Mouse (Mus musculus): ENCODE data around the gene Nt5c1b.

Nt5c1b gene

GRCm38 (mm10) chr12:10369673-10370072 lies at the start of gene Nt5c1b:
Nt5c1b (plus strand) TSS chr12:10369973.
- no peak for DNase-seq (ENCODE audit: low read depth, low spot score)

GRCm38 (mm10) chr12:10327651-10328050 lies 42.1 kb upstream of the Nt5c1b start:
- no peak for DNase-seq (ENCODE audit: low read depth, low spot score)

DNA sequence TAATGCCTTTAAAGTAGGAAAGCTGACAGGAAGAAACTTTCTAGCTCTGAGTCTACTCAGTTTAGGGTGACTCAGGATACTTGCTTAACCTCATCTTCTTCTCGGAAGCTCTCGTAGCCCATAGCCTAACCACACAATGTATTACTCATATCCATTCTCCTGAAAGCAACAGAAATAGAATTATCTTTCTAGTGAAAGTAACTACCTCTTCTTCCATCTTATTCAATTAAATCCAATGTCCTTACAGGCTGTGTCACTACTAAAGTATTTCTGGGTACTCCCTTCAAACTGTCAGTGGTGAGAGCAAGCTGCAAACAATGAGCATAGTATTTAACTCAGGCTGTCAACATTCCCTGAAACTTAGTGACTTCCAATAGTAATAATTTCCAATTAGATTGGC lies 40.3 kb upstream of the Nt5c1b start:
- no peak for DNase-seq (ENCODE audit: low read depth, low spot score)

- no peak for DNase-seq (ENCODE audit: low read depth, low spot score)
These were observed 29.2 kb upstream of the Nt5c1b start for GRCm38 (mm10) chr12:10340604-10341003.

DNA sequence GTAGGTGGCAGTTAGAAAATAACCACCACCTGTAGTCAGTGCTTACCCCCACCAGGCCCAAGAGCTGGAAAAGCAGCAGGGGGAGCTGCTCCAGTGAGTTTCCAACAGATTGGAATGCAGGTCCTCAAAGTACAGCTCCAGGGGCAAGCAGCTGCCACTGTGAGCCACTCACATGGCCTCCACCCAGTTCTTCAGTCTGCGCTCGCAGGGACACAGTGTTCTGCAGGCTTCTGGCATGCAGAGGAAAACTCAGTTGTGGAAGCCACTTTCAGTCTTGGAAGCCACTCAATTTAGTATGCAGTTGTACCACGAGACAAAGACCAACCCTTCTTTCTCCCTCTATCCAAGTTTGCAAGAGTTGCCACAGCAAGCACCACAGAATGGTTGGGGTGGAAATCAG lies 19.1 kb upstream of the Nt5c1b start:
- no peak for DNase-seq (ENCODE audit: low read depth, low spot score)

GRCm38 (mm10) chr12:10357756-10358155 lies 12.0 kb upstream of the Nt5c1b start:
- DNase-seq (ENCODE audit: low read depth, low spot score) = no peak

- peak; percentile 76 for DNase-seq (ENCODE audit: low read depth, low spot score)
These were observed 21.1 kb downstream of the Nt5c1b start, which contains the start of gene Rdh14 for GRCm38 (mm10) chr12:10390671-10391441. Rdh14 (plus strand) TSS chr12:10390772.

DNA sequence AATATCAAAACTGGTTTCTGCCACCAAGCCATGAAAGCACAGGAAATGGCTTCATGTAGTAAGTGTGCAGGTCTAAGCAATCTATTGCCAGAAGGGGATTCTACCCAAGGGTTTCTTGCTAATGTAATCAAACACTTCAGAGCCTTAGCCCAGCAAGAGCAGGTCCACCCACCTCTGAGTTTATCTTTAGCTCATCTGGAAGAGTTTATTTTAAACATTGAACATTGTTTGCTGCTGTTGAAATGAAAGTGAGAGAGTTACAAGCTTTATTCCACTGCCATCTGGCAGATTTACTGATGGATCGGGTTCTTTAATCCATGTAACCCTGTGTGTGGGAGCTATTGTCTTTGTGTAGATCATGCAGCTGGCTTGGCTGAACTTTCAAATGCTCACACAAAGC lies 31.0 kb downstream of the Nt5c1b start:
- DNase-seq (ENCODE audit: low read depth, low spot score) = no peak

- DNase-seq (ENCODE audit: low read depth, low spot score) = no peak
These were observed 32.8 kb downstream of the Nt5c1b start for GRCm38 (mm10) chr12:10402421-10403115.

- DNase-seq (ENCODE audit: low read depth, low spot score) = no peak
These were observed 40.9 kb downstream of the Nt5c1b start for GRCm38 (mm10) chr12:10410511-10411179.

- no peak for DNase-seq (ENCODE audit: low read depth, low spot score)
These were observed 41.7 kb downstream of the Nt5c1b start for GRCm38 (mm10) chr12:10411453-10411852.

DNA sequence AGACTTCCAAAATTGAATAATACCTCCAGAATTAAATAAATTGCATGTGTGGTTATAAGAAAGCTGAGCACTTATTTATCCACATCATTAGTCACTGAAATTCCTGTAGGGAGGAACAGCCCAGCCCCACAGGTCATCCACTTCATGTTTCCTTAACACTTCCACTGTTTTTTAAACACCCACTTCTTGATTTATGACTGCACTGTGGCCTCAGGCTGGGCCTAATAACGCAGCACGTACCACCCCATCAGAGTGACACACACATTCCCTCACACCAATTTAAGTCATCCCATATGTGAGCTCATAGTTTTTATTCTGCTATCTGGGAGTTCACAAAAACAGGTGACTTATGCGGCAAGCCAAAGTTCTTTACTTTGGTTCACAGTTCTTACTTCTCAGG lies 52.6 kb downstream of the Nt5c1b start:
- DNase-seq (ENCODE audit: low read depth, low spot score) = no peak

DNA sequence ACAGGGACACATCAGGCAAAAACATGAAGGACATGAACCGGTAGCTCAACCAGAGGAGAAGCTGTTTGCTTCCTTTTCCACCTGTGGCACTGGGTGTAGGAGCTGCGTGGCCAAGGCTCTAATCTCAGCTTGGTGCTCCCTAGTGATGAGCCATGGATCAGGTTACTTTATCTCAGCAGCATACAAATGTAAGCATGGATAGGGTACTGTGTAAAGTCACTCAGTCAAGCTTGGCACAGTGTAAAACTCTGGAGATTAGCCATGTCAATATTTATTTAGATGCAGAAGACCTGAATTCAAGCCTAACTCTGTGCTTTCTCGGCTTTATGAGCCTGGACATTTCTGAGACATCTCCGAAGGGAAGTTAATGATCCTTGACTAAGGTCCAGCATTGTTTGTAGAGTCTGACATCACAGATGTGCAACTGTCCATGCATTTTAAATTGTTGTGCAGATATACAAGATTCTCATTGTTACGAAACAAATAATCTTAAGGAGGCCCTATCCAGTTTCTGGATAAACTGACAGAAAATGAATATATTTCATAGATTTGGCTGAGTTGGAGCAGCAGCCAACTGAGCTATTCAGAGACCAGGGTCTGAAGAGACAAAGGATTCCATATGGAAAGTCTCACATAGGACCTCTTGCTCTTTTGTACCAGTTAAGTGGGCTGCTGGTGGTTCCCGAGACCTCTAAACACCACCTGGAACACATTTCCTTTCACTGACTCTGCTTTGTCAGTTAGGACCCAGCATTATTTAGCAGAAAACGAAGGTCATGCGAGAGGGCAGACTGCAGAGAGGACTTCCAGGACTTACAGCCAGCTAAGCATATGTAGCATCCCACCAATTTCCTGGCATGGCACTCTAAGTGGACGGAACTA lies 56.5 kb downstream of the Nt5c1b start:
- DNase-seq (ENCODE audit: low read depth, low spot score) = no peak

- no peak for DNase-seq (ENCODE audit: low read depth, low spot score)
These were observed 61.2 kb downstream of the Nt5c1b start for GRCm38 (mm10) chr12:10430999-10431398.

GRCm38 (mm10) chr12:10438054-10439001 lies 68.6 kb downstream of the Nt5c1b start:
- peak; percentile 28 for DNase-seq (ENCODE audit: low read depth, low spot score)

All from WW6 (cell line).